Mouse (Mus musculus) thymus, postnatal 10 days (tissue): ENCODE data around the gene E330009J07Rik.

Source experiments
- DNase-seq, 2 experiments: peaks; one replicate each; pipeline ENCODE4 v3.0.0; 2021; ENCODE audit warnings: low spot score in 2 of 2

E330009J07Rik gene

DNA sequence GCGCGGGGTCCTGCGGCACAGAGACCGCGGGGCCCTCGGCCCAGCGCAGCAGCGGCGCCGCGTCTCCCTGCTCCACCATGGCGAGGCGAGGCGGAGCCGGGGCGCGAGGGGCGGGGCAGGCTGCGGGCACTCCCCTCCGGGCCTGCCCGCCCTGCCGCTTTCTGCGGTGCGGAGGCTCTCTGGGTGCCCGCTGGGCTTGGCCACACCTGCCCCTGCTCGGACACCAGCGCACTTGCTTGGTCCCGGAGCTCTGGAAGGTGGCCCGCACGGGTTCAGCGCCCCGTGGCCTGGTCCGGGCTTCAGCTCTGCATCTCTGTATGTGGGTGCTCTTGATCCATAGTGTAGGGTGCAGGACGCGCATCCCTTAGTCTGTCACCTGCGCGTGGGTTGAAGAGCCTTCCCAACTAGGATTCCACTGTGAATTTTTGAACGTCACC, at the start of gene E330009J07Rik:
TSS of gene E330009J07Rik (minus strand) at position 89 of the 437 bp plus-strand sequence.
- DNase-seq: peak; percentile 66 to 79

DNA sequence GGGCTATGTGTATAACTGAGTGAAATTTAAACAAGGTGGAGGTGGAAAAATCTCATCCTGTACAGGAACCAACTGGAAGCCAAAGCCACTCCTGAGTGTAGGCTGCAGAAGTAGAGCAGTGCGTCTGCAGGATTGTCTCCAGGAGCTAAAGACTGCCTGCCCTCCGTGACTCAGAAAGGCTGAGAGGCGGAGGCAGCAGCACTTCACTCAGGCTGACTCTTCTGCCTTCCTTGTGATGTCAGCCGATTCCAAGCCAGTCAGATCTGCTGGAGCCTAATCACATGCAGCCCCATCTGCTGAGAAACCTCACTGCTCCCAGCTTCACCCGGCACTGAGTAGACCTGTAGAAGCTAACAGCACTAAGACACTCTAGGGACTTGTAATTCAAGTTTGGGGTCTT, 46.4 kb upstream of the E330009J07Rik start:
- DNase-seq: no peak

DNA sequence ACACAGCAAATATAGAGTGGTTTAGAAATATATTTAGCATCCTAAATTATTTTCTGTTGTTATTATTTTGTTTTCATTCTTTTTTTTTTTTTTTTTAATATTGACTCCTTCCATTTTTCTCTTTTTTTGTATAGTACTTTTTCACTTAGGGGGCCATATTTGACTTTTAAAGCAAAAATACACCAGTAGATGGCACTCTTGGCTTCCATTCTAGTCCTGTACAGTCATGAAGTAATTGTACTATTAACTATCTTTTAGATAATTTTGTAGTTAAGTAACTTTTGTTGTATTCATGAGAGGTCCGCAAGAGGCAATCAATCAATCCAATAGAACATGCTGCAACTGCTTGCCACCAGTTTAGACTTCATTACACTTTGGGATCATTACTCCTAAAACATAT, 43.8 kb upstream of the E330009J07Rik start:
- no peak for DNase-seq

DNA sequence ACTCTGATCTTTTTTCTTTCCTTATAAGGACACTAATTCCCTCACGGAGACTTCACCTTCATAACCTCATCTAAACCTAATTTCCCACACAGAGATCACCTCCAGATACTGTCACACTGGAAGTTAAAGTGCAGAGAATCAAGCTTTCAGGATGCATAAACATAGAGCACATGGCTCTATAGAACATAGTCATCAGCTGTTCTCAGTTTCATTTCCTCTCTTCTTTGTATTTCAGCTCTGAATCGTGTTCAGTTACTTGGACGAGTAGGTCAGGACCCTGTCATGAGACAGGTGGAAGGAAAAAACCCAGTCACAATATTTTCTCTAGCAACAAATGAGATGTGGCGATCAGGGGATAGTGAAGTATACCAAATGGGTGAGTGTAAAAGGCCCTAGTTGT, 40.2 kb upstream of the E330009J07Rik start:
- no peak for DNase-seq

DNA sequence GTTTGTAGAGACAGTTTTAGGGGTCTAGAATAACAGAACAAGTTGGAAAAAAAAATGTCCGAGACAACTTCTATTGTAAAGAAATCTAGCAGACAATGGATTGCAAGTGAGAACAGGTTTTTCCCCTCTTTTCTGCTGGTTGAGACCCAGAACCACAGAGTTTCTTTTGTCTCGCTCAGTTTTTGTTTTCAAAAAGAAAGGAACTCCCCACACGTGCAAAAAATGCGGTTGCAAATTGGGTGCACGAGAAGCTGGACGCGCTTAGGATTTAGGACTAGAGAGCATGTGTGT, 35.7 kb upstream of the E330009J07Rik start:
- DNase-seq: no peak

DNA sequence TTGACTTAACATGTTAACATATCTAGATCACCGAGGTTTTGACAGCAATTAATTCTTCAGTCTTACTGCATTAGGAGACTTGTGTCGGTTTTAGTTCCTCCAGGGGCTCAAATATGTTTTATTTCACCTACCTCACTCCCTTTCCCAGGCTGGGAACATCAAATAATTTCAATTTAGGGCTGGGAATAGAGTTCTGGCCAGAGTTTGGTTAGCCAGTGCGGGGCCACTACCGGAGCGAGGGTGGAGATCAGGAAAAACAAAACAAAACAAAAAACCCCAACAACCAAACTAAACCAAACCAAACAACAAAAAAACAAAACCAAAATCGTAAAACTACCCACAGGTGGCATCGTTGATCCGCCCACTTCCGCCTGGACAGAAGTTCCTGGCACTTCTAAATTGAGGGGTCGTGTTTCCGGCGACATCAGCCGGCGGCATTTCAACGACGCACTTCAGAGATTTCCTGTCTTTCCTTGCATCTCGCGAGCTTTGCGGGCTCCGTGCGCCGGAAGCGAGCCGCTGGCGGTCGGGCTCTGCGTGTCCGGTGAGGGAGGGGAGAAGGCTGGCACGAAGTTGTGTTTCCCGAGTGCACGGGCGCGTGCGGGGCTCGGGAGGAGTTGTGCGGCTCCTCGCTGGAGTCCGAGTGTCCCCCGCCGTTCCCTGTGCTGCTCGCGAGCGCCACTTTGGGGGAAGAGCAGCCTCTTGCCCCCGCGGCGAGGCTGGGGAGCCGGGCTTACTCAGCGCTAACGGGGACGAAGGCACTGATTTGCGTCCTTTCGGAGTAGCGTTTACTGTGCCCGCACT, 35.2 kb upstream of the E330009J07Rik start, which contains the start of gene Ssbp1:
TSS of gene Ssbp1 (plus strand) at position 437 of the 804 bp plus-strand sequence.
- DNase-seq: peak; percentile 88 to 91

DNA sequence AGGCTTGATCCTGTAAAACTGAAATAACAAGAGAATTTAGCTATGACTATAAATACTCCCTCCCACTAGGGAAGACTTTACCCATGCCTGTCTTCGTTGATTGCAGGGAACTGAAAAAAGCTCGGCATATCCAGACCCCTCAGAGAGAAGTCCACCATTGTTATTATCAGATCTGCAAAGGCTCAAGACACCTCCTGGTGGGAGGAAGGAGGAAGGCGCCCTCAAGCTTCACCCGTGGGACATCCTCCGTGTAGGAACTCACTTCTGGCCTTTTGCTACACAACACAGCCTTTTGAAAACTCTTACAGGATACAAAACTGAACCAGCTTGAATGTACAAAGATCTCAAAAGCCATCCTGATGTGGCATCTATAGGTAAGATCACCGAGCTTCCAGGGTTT, 29.8 kb upstream of the E330009J07Rik start:
- DNase-seq: peak in 1 of 2 experiments; percentile 9

DNA sequence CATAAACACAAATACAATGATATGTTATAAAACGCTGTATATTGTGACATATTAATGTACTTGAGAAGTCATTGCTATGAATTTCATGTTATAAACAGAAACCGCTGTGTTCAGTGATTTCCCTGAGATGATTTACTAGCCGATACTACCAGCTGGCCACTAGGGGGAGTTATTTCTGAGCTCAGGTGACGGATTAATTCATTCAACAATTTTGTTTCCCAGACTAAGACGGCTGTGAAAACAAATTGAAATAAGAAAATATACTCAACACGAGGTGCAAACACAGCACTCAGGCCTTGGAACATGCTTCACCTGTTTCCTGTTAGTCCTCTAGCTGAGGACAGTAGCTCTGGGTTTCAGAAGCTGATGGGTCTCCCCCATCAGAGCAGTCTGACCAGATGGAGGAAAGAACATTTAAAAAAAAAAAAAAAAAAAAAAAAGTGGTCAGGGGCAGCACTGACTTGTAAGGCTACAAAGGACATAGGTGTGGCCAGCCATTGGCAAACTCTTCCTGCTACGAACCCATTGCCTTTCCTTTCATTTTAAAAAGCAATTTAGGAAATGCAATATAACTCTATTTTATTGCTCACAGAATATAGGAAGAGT, 18.6 kb upstream of the E330009J07Rik start:
- DNase-seq: peak in 1 of 2 experiments; percentile 40

DNA sequence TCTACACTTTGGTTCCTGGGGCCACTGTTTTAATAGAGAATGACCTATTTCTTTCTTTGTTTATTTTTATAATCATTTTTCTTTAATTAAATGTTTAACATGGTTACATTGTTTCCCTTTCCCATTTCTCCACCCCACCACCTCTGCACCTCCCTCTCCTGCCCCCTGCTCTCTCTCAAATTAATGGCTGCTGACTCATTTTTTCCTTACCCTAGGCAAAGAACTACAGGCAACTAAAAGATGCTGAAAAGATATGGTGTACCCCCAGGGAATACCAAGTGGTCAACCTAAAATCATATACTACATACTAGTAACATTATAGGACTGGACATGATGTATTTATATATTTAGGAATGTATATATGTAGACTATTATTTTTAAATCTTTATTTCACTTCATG, 12.7 kb upstream of the E330009J07Rik start:
- no peak for DNase-seq

DNA sequence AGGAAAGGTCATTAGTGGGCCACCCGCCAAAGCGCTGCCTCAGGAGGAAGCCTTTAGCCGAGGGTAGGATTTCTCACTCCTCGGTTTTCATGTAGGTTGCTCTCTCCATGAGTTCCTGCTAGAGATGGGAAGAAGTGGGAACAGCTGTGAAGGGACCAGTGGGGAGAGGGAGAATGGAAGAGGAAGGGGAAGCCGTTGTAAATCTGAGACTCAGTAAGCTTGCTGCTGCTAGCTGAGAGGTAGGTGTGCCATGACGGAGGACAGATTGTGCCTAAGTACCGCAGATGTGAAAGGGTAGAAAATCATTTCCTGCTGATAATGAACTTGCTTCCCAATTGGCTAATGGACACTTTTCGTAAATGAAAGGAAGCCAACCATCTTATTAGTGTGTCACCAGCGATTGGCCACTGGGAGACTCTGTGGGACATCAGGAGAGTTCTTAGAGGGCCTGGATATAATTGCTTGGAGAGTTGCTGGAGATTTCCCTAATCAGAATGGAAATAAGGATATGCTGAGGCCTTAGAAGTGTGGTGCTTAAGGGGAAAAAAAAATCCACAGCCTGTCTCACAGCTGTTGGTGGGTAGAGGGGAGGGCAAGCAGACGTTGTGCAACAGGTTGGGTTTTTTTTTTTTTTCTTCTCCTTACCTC, 7.5 kb upstream of the E330009J07Rik start:
- DNase-seq: no peak

DNA sequence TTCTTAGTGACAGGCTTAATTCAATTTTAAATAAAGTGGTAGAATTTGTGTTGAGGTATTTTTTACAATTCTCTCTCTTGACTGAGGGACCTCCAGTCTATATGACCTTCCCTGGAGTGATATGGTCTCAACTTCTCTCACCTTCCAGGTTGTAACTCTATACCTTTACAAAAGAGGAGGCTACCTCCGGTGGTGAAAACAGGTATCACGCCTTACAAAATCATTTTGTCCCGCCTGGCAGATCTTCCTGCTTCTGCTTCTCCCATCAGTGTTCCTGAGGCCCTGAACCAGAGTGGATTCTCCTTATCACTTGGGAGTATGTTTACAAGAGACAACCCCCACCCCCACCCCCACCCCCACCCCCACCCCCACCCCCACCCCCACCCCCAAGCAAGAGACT, 5.8 kb upstream of the E330009J07Rik start:
- DNase-seq: peak in 1 of 2 experiments; percentile 11

DNA sequence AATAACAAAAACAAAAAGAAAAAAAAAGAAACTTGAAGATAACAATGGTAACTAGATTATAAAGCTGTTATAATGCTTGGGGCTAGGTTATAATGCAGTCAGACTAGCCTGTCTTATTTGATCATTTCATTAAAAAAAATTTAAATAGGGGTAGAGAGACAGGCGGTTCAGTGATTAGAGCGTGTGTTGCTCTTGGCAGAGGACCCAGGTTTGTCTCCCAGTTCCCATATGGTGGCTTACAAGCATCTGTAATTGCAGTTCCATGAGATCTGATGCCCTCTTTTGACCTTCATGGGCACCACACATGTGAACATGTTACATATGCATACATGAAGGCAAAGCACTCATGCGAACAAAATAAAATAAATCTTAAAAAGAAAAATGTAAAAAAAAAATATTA, 5.3 kb upstream of the E330009J07Rik start:
- no peak for DNase-seq

DNA sequence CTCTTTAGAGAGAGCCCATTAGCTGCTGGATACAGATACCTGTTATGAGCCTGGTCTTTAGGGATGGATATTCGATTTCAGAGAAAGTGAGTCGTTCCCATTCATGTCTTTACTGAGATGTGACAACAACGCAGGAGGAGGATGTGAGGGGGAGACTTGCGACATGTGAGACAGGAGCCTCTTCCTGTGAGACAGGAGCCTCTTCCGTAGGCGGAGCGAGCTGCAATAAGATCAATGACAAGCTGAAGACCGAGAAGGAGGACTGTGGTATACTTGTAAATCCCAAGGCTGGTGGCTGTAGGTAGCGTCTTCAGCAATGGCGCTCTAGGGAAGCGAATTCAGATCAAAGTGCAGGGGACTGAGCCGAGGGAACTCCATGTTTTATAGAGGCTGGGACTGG, 3.8 kb upstream of the E330009J07Rik start:
- peak; percentile 25 to 44 for DNase-seq

DNA sequence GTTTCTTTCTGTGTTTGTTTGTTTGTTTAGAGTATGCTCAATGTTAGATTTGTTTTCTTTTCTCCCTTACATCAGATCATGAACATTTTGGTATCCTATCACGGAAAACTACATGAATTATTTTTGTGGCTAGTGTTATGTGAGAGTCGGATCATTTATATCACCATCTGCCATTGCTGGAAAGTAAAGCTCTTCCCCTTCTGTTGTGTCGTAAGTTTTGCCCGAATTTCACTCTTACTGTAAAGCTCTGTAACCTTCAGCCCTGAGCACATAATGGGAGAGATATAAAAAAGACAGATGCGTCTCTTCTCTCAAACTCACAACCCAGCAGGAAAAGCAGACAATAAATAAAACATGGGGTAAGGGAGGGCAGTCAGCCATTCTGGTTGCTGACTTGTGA, 3.0 kb upstream of the E330009J07Rik start, which contains the start of gene Wee2:
TSS of gene Wee2 (plus strand) at position 153 of the 400 bp plus-strand sequence.
- DNase-seq: no peak

DNA sequence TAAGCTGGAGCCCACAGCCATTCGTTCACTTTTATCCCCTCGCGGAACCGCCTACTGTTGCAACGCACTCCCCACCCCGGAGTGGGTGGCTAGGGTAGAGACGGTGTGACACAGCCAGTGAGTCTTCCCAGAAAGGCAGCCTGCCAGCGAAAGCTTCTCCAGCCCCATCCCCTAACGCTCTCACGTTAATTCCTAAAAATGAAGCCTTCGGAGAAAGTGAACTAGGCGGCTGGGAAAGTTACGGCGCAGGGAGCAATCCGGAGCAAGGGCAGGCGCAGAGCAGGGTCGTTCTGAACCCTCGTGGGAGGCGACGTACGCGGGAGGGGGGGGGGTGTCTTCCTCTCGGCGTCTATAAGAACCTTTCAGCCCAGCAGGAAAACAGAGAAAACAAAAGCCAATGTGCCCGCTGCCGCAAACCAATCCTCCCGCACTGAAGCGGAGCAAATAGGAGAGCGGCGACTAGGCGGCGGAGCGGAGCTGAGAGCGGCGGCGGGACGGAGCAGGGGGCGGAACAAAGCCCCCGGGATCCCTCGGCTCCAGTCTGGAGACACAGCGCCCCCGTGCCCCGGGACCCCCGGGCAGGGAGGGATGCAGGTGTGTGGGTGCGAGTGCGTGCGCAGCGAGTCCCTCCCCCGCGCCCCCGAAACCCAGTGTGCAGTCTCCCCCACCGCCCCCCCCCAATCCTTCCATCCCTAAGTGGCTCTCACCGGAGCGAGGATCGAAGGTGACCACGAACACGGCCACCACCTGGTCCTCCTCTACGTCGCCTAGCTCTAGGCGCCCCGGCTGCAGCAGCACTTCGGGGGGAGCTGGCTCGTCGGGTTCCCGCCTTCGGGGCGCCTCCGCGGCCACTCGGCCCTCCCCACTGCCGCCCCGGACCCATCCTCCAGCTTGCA, 536 bp downstream of the E330009J07Rik start:
- peak; percentile 54 to 64 for DNase-seq

DNA sequence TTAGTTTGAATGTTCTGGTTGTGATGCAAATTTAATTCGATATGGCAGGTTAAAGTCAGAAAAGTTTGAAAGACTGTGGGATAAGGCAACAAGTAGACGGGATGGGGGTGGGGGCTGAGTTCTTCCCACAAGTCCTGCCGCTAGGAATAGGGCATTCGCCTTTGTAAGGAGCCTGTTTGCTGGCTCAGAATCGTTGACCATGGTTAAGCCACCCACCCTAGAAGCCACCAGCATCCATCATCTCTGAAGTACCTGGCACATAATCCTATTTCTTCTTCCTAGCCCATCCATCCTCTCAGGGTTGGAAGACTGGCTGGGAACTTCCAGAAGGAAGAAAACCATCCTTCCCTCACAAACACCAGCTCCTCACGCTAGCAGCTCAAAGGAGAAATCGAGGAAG, 1.2 kb downstream of the E330009J07Rik start:
- DNase-seq: no peak

DNA sequence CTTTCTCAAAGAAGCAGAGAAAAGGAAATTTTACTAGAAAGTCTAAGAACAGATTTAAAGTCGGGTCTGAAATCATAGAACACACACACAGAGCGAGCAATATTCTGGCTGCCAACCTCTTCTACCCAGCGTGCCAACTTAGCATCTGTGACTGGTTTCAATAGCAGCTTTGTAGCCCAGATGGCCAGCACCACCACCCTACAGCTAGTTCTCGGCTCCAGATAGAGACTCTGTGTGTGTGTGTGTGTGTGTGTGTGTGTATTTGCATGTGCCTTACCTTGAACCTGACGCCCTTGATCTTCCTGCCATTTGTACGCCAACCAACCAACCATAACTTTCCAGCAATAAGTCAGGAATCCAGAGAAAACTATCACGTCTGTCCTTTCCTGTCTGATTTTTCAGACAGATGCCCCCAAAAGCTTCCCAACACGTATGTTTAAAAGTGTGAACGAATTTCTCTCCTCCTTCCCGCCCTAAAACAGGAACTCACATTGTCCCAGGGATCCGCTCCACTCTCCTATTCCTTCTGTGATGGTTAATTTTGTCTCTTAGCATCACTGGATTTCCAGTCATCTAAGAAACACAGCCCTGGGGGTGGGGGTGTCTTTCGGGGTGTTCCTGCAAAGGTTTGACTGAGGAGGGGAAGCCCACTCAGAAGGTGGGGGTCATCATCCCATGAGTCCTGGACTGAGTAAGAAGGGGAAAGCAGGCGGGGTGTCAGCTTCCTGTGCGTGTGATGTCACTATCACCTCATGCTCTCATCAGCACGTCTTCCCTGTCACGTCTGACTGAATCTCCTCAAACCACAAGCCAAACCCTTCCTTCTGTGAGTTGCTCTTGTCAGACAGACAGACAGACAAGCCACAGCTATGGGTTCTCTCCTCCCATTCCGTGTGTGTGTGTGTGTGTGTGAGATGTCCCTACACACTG, 3.3 kb downstream of the E330009J07Rik start:
- no peak for DNase-seq

DNA sequence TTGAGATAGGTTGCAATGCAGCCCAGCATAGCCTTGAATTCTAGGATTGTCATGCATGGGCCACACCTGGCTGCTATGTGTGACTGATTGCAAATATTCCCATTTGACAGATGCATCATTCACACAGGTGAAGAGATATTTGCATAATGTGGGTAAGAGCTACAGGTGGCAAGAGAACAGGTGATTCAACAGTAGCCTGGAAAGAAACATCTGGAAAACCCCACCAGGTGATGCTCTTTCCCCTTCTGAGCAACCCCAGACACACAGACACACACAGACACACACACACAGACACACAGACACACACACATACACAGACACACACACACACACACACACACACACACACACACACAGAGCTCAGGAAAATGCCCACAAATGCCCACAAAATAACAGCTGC, 4.1 kb downstream of the E330009J07Rik start:
- no peak for DNase-seq

DNA sequence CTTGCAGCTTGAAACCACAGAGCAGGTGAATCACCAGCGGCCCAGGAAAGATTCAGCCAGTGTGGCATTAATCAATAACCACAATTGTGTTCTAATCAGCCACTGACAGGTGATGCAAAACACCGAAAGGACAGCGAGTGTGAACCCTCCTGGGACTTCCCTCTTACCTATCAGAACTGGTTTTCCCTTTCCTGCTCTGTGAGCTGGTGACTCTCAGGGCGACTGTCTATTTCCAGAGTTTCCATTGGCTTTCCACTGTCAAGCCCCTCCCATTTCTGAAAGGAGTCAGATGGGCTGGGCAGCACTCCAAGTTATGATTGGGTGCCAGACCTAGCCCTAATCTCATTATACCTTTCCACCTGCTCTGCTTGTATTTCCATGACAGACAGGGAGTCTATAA, 4.6 kb downstream of the E330009J07Rik start:
- no peak for DNase-seq

DNA sequence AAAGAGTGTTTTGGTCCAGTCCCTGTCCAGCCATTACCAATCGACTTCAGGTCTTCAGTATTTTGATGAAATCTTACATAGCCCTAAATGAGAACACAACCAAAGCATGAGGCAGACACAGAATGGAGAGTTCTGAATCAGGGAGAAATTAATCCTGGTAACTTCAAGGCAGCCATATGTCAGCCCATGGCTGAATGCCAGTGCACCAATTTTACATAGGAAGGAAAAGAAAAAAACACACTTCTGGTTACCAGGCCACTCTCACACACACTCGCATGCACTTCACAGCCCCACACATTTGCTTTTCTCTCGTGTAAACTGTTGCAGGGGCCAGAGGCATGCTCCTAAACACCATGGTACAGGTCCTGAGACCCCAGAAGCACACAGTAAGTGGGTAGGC, 5.1 kb downstream of the E330009J07Rik start:
- DNase-seq: no peak

DNA sequence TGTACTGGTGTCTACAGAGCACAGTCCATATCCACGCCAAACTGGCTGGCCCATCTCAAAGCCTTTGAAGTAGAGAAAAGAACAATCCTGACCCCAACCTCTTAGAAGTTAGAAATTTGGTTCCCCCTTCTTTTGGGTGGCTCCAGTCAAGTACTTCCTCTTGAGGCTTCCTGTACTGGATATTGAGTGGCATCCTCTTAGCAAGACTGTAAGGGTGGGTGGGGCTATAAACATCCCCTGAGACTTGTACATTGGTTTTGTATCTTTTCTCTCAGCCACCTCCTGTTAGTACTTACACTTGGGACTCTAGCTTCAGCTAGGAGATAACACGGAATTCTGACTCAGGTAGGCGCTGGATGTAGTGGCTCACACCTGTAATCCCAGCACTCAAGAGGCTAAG, 5.7 kb downstream of the E330009J07Rik start:
- no peak for DNase-seq
